Mouse (Mus musculus) R1 (cell line): Measurements from ENCODE around the gene Zcchc24.

Experiments used
- DNase-seq: peaks from one replicate; pipeline ENCODE4 v3.0.0-alpha.2; 2018; ENCODE audit warnings: low read depth, low spot score

Gene Zcchc24

GRCm38 (mm10) chr14:25718471-25718870 is 50.4 kb downstream of the Zcchc24 start:
- peak; percentile 61 for DNase-seq

GRCm38 (mm10) chr14:25717718-25718117 is 51.1 kb downstream of the Zcchc24 start:
- DNase-seq, result no peak

- no peak for DNase-seq
These were observed 52.3 kb downstream of the Zcchc24 start for GRCm38 (mm10) chr14:25716528-25716927.

GRCm38 (mm10) chr14:25713443-25713842 is 55.4 kb downstream of the Zcchc24 start:
- no peak for DNase-seq

- no peak for DNase-seq
These were observed 57.2 kb downstream of the Zcchc24 start for GRCm38 (mm10) chr14:25711602-25712001.

- DNase-seq, result no peak
These were observed 57.7 kb downstream of the Zcchc24 start for GRCm38 (mm10) chr14:25711177-25711576.

- DNase-seq, result no peak
These were observed 58.2 kb downstream of the Zcchc24 start for GRCm38 (mm10) chr14:25710681-25711080.

GRCm38 (mm10) chr14:25710073-25710472 is 58.8 kb downstream of the Zcchc24 start:
- no peak for DNase-seq

GRCm38 (mm10) chr14:25708917-25709316 is 59.9 kb downstream of the Zcchc24 start:
- no peak for DNase-seq

- DNase-seq, result no peak
These were observed 60.4 kb downstream of the Zcchc24 start for GRCm38 (mm10) chr14:25708451-25708850.

GRCm38 (mm10) chr14:25707691-25708181 is 61.1 kb downstream of the Zcchc24 start:
- DNase-seq, result peak; percentile 61

- peak; percentile 77 for DNase-seq
These were observed 66.9 kb downstream of the Zcchc24 start for GRCm38 (mm10) chr14:25701986-25702385.

- DNase-seq, result no peak
These were observed 72.5 kb downstream of the Zcchc24 start for GRCm38 (mm10) chr14:25696356-25696755.

- DNase-seq, result no peak
These were observed 73.8 kb downstream of the Zcchc24 start for GRCm38 (mm10) chr14:25695059-25695458.

GRCm38 (mm10) chr14:25694569-25694897 is 74.3 kb downstream of the Zcchc24 start:
- DNase-seq, result peak; percentile 67

GRCm38 (mm10) chr14:25693888-25694568 is 74.8 kb downstream of the Zcchc24 start, which contains the start of gene Ppif:
Gene Ppif, plus strand, starts transcription at chr14:25694154.
- DNase-seq, result peak; percentile 93

GRCm38 (mm10) chr14:25693271-25693887 is 75.5 kb downstream of the Zcchc24 start:
- DNase-seq, result no peak

GRCm38 (mm10) chr14:25686983-25687901 is 81.6 kb downstream of the Zcchc24 start:
- DNase-seq, result no peak

GRCm38 (mm10) chr14:25686216-25686945 is 82.5 kb downstream of the Zcchc24 start:
- DNase-seq, result no peak

GRCm38 (mm10) chr14:25682020-25682419 is 86.8 kb downstream of the Zcchc24 start:
- no peak for DNase-seq

- no peak for DNase-seq
These were observed 89.2 kb downstream of the Zcchc24 start for GRCm38 (mm10) chr14:25679625-25680024.
